Mouse (Mus musculus): ENCODE data around the gene Slc6a2.

GRCm38 (mm10) chr8:92996840-92997239 is 37.0 kb downstream of the Slc6a2 start:
- TF ChIP-seq CTCF (conservative IDR thresholded peaks at IDR 0.05; ENCODE audit: insufficient read depth, insufficient read length, low read depth, low read length) (peak; percentile 69), POLR2A (IDR thresholded peaks at IDR 0.05; ENCODE audit: low read depth, low read length) (no peak)

Data from kidney, adult 2 months (tissue).